Mouse (Mus musculus): ENCODE data around the gene Itgb2l.

Itgb2l gene

DNA sequence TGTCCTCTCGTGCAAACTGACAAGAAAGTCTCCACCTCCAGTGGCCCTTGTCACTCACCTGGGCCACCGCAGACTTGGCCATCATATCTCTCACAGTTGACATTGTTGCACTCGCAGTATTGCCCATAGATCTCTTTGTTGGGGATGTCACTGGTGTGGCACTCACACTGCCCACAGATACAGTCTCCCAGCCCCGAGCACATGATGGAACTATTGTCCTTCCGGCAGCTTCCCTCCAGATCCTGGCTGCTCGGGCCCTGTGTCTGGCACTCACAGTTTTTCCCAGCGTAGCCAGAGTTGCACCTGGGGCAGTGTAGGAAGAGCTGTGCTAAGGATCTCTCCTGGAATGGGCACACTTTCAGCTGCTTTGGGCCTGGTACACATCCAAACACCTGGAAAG is 16.7 kb downstream of the Itgb2l start:
- DNase-seq: no peak

DNA sequence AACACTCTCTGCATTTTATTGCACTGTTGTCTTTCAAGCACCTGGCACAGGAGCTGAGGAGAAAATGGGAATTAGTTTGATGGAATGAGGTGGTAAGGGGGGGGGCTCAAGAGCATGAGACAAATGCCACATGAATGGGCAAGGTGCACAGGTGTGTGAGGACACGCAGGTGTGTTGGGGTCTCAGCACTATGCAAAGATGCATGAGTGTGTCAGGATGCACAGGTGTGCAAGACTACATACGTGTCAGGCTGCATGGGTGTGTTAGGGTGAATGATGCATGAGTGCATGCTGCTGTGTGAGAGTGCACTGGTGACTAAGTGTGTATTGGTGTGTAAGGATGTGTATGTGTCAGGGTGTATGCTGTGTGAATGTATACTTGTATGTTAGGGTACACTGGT is 18.4 kb downstream of the Itgb2l start:
- DNase-seq: no peak

DNA sequence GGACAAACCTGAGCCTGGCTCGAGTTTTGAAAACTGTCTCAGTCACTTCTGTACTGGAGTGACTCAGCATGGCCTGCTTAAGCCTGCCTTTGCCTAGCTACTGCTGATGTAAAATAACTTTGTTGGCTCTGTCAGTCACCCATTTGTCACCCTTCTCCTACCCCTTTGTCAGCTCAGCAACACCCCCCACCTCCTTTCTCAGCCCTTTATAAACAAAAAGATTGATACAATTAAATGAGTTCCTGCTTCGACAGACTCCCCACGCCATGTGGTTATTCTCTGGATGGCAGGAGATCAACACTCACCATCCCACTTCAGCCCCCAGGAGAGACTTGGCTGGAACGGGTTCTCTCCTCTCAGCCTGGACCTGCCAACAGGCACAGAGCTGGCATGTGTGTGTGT is 35.4 kb downstream of the Itgb2l start:
- no peak for DNase-seq

DNA sequence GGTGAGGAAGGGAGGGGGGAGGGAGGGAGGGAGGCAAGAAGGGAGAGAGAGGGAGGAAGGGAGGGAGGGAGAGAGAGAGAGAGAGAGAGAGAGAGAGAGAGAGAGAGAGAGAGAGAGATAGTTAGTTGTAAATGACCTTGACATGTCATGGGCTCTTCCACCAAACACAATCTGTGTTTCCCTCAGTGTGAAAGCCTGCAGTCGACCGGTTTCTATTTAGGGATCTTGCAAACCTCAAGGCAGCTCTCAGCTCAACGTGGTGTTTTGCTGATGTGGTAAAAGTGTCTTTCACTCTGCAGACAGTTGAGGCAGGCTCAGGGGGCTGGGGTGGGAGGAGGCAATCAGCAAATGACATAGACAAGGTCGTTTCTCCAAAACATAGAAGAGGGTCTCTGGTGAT is 37.1 kb downstream of the Itgb2l start:
- DNase-seq: no peak

DNA sequence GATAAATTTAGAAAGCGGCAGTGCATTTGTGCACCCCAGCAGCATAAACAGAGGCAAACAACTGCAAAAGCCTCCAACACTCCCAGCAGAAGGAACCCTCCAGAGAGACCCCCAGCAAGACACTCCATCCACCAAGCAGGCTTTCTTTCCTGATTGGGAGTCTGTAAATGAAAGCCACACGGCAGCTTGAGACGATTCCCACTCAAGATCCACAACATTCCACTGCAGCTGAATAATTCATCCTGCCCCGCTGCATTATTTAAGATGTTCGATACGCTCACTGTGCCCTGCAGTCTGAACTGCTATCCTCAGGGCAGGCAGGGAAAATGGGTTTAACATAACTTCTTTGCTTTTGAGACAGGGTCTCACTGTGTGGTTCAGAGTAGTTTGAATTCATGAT is 41.1 kb downstream of the Itgb2l start:
- no peak for DNase-seq

DNA sequence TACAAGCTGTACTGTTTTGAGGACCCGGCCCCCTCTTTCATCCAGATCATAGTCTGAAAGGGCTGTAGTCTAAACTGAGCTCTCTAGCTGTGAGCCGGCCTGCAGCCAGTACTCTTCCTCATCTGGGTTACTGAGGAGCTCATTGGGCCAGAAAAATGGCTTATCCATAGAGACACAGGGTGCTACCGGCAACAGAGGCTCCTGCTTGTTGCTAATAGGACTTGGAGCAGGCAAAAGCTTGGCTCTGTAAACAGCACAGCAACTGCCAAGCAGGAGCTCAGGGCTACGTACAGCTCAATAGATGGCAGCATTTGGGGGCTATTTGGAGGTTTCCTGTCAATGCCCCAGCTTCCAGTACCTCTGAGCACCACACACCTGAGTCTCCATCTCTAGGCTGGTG is 43.4 kb downstream of the Itgb2l start:
- no peak for DNase-seq

DNA sequence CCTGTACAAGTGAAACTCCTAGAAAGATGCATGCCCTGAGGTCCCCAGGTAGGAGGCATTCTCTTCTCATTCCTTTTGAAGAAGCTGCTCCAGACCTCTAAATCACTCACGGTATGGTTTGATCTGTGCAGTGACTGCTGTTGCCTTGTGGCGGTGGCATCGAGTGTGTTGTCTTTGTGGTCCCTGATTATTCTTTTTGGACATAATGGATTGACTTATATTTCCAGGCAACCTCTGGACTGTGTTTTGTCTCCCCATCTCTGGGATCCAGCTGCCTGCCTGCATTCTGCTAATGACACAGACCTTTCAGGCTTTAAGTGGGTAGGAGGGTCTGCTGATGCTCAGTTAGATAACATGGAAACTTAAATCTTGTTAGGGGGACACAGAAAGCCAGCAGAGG is 44.6 kb downstream of the Itgb2l start:
- no peak for DNase-seq

DNA sequence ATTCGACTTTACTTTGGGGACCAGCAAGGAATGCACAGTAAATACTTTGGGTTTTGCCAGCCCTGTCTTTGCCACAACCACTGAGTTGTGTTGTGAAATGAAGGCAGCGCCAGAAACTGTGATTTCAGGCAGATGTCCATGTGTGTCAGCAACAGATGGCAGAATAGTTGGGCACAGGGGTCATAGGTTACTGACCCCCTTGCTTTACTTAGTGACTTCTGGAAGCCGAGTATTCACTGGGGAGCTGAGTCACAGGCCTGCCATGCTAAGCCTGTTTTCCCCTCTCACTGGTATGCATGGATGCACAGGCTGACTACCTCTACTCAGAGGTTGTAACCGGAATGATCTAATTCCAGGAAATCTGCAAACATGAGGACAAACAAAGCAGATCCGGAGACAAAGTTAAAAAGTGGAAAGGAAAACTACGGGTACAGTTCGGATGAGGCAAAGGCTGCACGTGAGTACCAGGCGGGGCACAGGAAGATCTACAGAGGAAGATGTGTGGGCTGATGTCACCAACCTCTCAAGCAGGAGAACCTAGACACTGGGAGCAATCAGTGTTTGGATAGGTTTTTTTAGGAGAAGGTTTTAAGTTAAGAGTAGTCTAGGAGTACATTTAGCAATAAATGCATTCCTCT is 47.3 kb downstream of the Itgb2l start:
- no peak for DNase-seq

DNA sequence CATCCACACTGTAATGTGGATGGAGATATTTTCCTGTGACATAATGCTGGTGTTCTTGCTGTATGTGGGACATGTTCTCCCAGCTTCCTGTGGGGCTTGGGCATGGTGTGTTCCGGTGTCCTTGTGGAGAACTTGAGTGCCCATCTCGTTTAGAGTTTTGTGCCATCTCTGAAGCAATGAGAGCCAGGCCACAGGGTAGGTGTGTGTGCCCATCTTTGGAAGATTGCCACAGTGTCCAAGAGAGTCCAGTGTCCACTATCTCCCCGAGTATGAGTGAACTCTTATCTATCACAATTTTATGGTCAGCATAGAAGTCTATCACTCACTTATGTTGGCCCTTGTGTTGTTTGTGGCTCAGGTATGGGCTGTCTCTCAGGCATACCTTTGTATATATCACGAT is 47.9 kb downstream of the Itgb2l start:
- no peak for DNase-seq

DNA sequence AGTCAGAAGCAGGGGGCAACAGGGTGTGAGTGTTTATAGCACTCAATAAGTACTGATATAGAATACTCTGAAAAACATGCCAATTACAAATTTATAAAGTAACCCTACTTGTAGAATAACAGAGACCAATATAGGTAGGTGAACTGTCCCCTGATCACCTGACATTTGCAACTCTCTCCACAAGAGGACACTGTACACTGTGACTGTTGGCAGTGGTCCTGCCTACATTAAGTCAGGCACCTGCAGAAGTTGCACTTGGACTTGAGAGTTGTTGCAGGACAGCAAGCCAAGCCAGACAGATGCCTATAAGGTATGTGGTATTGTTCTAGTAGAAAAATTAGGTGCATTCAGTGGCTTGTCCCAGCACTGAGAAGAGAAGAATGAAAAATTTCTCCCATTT is 52.3 kb downstream of the Itgb2l start:
- DNase-seq: no peak

DNA sequence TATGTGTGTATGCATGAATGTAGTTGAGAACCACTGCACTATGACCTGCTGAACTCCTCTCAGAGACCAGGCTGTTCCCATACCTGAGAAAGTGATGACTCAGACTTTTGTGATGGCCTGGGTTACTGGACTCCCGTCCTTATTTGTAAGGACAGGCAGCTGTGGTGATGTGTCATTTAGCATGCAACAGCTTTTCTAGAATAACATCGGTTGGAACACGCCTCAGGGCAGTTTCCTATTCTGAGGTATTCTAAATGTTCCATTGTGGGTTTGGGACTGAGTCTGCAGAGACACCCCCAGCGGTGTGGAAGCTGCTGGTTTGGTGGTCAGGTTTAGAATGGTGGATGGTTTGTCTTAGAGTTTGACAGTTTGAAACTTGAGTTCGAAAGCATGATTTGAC is 54.9 kb downstream of the Itgb2l start:
- no peak for DNase-seq

DNA sequence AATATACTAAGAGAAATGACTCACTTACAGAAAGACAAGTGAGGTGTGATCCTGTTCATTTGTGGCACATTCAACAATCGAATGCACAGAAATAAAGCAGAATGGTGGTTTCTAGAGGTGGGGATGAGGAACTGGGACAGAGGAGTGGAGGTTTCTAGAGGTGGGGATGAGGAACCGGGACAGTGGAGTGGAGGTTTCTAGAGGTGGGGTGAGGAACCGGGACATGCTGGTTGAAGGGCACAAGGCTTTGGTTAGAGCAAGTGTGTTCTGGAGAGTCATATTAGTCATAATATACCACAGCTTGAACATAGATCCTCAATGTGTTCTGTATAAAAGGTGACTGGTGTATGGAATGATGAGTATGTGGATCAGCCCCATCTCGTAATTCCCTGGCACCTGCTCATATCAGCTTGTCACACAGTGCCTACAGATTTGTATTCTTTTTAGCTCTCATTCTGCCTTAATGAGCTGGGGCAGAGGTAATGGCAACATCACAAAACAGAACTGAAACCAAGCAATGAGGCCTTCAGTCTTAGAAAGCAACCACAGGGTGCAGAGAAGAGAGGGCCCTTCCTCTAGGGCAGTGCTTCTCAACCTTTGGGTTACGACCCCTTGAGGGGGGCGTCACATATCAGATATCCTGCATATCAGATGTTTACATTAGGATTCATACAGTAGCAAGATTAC is 55.6 kb downstream of the Itgb2l start:
- DNase-seq: no peak

DNA sequence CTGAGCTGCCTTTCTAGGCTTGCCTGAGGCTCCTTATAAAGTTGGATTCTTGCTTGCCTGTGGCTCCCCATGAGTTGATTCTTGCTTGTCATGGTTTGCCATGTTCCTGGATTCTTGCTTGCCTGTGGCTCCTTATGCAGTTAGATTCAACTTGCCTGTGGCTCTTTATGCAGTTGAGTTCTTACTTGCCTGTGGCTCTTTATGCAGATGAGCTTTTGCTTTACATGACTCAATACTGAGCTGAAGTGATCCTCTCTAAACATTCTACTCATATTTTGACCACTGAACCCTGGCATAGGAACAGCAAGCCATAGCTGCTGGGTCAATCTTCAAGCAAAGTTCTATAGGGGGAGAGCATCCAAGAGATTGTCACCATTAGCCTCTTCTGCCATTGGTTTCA is 58.7 kb downstream of the Itgb2l start:
- no peak for DNase-seq

DNA sequence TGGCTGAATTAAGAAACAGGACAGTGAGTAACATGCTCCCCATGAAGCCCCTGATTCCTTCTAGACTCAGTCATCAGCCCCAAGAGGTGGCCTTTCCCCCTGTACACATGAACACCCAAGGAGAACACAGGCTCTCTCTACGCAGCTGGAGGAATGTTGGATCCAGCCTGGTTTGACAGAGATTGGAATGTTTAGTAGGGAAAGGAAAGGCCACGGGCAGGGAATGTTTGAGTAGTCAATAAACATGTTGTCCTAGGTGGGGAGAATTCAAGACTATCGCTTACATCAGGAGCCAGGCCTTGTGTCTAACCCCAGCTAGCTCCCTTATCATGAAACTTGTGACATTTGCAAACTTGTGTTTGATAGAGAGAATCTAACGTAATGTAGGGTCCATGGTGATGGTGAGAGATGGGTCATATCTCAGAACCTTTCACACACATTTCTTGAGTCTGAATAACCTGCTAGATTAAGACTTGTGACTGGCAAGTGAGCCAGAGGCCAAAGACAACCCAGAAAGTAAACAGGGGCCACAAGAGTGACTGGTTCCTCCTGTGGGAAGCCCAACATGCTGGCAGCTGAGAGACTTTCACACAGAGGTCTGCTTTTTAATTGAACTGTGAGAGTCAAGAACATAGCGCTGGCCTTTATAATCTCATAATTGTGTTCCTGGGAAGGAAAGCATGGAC is 60.8 kb downstream of the Itgb2l start:
- no peak for DNase-seq

DNA sequence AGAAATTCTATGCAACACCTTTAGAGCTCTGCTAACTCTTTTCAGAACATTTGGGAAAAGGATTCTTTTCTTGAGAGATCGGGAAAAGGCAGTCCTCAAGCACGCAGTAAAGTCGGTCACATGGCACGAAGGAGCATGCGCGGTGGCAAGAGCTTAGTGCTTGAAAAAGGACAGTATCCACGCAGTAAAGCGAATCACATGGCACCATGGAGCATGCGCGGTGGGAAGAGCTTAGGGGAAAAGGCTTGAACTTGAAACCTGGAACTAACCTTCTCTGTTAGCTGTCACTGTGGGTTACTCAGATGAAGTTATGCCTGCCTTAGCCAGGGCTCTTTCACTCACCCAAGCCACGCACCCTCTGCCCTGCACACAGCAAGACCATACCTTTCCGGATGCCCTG is 62.0 kb downstream of the Itgb2l start:
- DNase-seq: no peak

DNA sequence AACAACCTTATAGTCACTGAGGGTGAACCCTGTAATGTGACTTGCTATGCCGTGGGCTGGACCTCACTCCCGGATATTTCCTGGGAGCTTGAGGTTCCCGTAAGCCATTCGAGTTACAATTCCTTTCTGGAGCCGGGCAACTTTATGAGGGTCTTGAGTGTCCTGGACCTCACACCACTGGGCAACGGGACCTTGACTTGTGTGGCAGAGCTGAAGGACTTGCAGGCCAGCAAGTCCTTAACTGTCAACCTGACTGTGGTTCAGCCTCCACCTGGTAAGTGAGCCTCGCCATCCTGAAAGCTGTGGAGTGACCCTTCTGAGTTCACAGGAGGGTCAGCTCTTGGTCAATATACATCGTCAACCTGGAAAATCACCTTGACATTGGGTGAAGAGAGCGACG is 65.3 kb downstream of the Itgb2l start:
- DNase-seq: no peak

DNA sequence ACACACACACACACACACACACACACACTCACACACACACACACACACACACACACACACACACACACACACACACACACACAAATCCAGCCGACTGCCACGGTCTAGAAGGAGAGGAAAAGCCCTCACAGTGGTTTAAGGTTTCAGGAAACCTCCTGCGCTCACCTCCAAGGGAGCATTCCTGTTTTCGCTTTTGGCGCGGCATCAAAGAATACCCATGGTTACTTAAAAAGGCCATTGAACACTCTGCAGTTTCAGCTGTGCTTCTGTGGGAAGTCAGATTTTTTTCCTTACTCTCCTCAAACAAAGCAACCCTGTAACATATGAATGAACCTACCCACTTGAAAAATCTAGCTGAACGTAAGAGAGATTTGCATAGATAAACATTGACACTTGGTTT is 67.1 kb downstream of the Itgb2l start:
- DNase-seq: no peak

DNA sequence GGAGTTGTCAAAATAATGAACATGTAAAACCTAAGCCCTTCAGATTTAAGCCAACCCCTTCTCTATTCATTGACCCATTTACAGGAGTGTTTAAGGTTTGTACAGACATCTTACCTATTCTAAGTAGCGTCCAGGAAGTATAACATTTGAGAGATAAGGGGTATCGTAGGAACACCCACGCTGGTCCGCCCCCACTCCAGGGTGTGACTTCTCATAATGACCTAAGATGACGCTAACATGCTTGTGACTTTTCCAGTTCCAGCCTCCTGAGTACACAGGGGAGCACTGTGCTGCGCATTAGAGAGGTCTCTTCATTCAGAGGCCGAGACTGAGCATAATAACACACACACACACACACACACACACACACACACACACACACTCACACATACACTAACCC is 67.9 kb downstream of the Itgb2l start:
- DNase-seq: no peak

DNA sequence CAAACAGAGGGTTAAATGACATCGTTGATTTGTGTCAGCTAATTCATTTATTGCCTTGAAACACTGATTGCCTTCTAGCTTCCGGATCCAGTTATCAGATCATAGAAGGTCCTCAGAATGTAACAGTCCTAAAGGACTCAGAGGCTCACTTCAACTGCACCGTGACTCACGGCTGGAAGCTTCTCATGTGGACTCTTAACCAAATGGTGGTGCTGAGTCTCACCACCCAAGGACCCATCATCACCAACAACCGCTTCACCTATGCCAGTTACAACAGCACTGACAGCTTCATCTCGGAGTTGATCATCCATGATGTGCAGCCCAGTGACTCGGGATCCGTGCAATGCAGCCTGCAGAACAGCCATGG is 70.7 kb downstream of the Itgb2l start:
- no peak for DNase-seq

All from cerebellum, adult 11-12 months (tissue).